Mouse (Mus musculus) layer of hippocampus, postnatal 10 days (tissue): ENCODE results near the gene Plagl1. TPM values are rescaled to one million over a fixed set of nuclear protein-coding genes. Genes with fewer than 3 reads are reported as not detected.
A peak's percentile ranks its signal among the peaks of the same experiment; 100 is the strongest.

ENCODE experiments used
- DNase-seq, 2 experiments: peaks; one replicate each; pipeline ENCODE4 v3.0.0; 2021; ENCODE audit warnings: low spot score in 2 of 2
- total RNA-seq, 2 experiments: library from RNA; stranded (reverse); gene quantifications; 2 replicates each; pipeline ENCODE4 v1.2.3; 2021

Gene Plagl1
- total RNA-seq, 2 experiments from 2014 or later, result 33.5 to 45.3 TPM

- DNase-seq, result peak in 1 of 2 experiments; percentile 16
Observed at GRCm38 (mm10) chr10:13127946-13128345, 67.6 kb downstream of the Plagl1 start.

GRCm38 (mm10) chr10:13133850-13134249 lies 73.5 kb downstream of the Plagl1 start:
- no peak for DNase-seq

GRCm38 (mm10) chr10:13135276-13135675 lies 75.0 kb downstream of the Plagl1 start:
- no peak for DNase-seq

GRCm38 (mm10) chr10:13135751-13136150 lies 75.4 kb downstream of the Plagl1 start:
- DNase-seq, result no peak

- DNase-seq, result no peak
Observed at GRCm38 (mm10) chr10:13137906-13138305, 77.6 kb downstream of the Plagl1 start.

- no peak for DNase-seq
Observed at GRCm38 (mm10) chr10:13140434-13140833, 80.1 kb downstream of the Plagl1 start.

GRCm38 (mm10) chr10:13150435-13150834 lies 90.1 kb downstream of the Plagl1 start:
- no peak for DNase-seq

- DNase-seq, result peak; percentile 17 to 35
Observed at GRCm38 (mm10) chr10:13151353-13151752, 91.0 kb downstream of the Plagl1 start.

- DNase-seq, result no peak
Observed at GRCm38 (mm10) chr10:13152811-13153364, 92.6 kb downstream of the Plagl1 start.

- no peak for DNase-seq
Observed at GRCm38 (mm10) chr10:13155377-13155776, 95.1 kb downstream of the Plagl1 start.

- DNase-seq, result no peak
Observed at GRCm38 (mm10) chr10:13160913-13161312, 100.6 kb downstream of the Plagl1 start.

- no peak for DNase-seq
Observed at GRCm38 (mm10) chr10:13162031-13162430, 101.7 kb downstream of the Plagl1 start.

- DNase-seq, result no peak
Observed at GRCm38 (mm10) chr10:13168461-13168860, 108.2 kb downstream of the Plagl1 start.

GRCm38 (mm10) chr10:13170739-13171448 lies 110.6 kb downstream of the Plagl1 start:
- no peak for DNase-seq

GRCm38 (mm10) chr10:13171461-13171860 lies 111.2 kb downstream of the Plagl1 start:
- DNase-seq, result no peak

- no peak for DNase-seq
Observed at GRCm38 (mm10) chr10:13172798-13173221, 112.5 kb downstream of the Plagl1 start.

- no peak for DNase-seq
Observed at GRCm38 (mm10) chr10:13175866-13176265, 115.6 kb downstream of the Plagl1 start.

- DNase-seq, result no peak
Observed at GRCm38 (mm10) chr10:13177973-13178624, 117.8 kb downstream of the Plagl1 start, which contains the start of gene Zc2hc1b. Gene Zc2hc1b, minus strand, starts transcription at chr10:13178023.

GRCm38 (mm10) chr10:13180211-13180610 lies 119.9 kb downstream of the Plagl1 start:
- no peak for DNase-seq
